Mouse (Mus musculus): ENCODE results near the gene Cdh23.

DNA sequence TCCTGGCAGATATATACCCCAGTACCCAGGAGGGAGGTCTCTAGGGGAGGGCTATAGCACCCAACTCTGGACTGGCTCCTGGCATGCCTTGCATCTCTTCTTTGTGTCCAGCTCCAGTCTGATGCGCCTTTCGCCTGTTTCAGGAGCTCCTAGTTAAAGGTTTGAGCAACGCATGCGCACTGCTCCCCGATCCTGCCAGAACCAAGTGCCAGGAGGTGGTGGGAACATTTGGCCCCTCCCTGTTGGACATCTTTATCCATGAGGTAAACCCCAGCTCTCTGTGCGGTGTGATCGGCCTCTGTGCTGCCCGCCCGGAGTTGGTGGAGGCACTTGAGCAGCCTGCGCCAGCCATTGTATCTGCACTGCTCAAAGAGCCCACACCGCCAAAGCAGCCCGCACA, 396.7 kb downstream of the Cdh23 start:
- no peak for TF ChIP-seq GATA1 (IDR thresholded peaks at IDR 0.05; ENCODE audit: borderline replicate concordance, low read length)
- no peak for TF ChIP-seq FLI1 (IDR thresholded peaks at IDR 0.05; ENCODE audit: low read length)
